Mouse (Mus musculus) kidney, adult 2 months (tissue): ENCODE measurements around the gene Hoxa7. TPM values are rescaled to one million over a fixed set of nuclear protein-coding genes. Genes with fewer than 3 reads are reported as not detected.

Source experiments
- DNase-seq: peaks from one replicate; pipeline ENCODE4 v3.0.0; 2021
- H3K27ac ChIP-seq: fragments of 200-500 bp; 2 replicates; pipeline ENCODE4 v1.5.1; 2012; ENCODE audit warnings: low read depth, low read length, control low read depth, inconsistent platforms; ENCODE audit not compliant: insufficient read depth
- H3K27me3 ChIP-seq: fragments of 200-500 bp; replicated peaks from 2 replicates; pipeline ENCODE4 v1.6.1; 2012; ENCODE audit warnings: mild to moderate bottlenecking, moderate library complexity, low read length, inconsistent platforms; ENCODE audit not compliant: control insufficient read depth, insufficient read depth
- H3K36me3 ChIP-seq: fragments of 200-500 bp; 2 replicates; pipeline ENCODE4 v1.6.1; 2012; ENCODE audit warnings: mild to moderate bottlenecking, moderate library complexity, low read length, inconsistent platforms; ENCODE audit not compliant: control insufficient read depth, insufficient read depth
- H3K4me1 ChIP-seq: fragments of 200-500 bp; 2 replicates; pipeline ENCODE4 v1.6.1; 2011; ENCODE audit warnings: low read length; ENCODE audit not compliant: control insufficient read depth, insufficient read depth
- H3K4me3 ChIP-seq: fragments of 200-500 bp; 2 replicates; pipeline ENCODE4 v1.5.1; 2011; ENCODE audit warnings: mild to moderate bottlenecking, low read depth, low read length, control low read depth; ENCODE audit not compliant: insufficient read depth
- CTCF ChIP-seq: fragments of 200-500 bp; conservative IDR thresholded peaks from 2 replicates; pipeline ENCODE4 v1.5.1; 2011; ENCODE audit warnings: low read depth, mild to moderate bottlenecking, control low read depth, low read length, moderate library complexity, mixed read lengths; ENCODE audit not compliant: insufficient read depth, insufficient read length
- POLR2A ChIP-seq: fragments of 200-500 bp; IDR thresholded peaks from one replicate; pipeline ENCODE4 v1.6.1; 2011; ENCODE audit warnings: low read depth, low read length, control low read depth
- WGBS: fragments of 180-500 bp; shearing (Covaris S2); methylation state at CpG from one replicate; pipeline ENCODE4 v1.1.7; 2018; 5-methylcytosine and 5-hydroxymethylcytosine counted together
- polyA plus RNA-seq: library from polyadenylated mRNA; depleted of rRNA; stranded (reverse); fragments of >200 nt; gene quantifications from 2 replicates; pipeline ENCODE4 v1.2.3, GENCODE M21; 2012

Hoxa7 gene
- polyA plus RNA-seq, 1 experiment, result 44.1 TPM

- WGBS, result 39% methylated on average over 9 of the region's 9 CpGs
- TF ChIP-seq POLR2A (no peak), CTCF (no peak)
- Histone ChIP-seq H3K36me3 (no peaks in the 10 kb centered on the region), H3K27me3 (peaks cover 3% of the 10 kb centered on the region; the same call in 1 of the 2 replicates), H3K4me3 (no peak overlapping the region), H3K27ac (no peak overlapping the region; the same call in 1 of the 2 replicates), H3K4me1 (peaks cover 19% of the 10 kb centered on the region; the same call in 1 of the 2 replicates)
- DNase-seq, result no peak
Observed at GRCm38 (mm10) chr6:52241001-52241621, 19.5 kb upstream of the Hoxa7 start.

- Histone ChIP-seq H3K27ac (peak within 1 kb of the TSS; percentile 82), H3K4me1 (peaks cover 25% of the 10 kb centered on the region), H3K36me3 (no peaks in the 10 kb centered on the region), H3K27me3 (peaks cover 3% of the 10 kb centered on the region; the same call in 1 of the 2 replicates), H3K4me3 (peak within 1 kb of the TSS; percentile 63)
- WGBS, result 9% methylated on average over 35 of the region's 35 CpGs
- TF ChIP-seq CTCF, result peak; percentile 73
- TF ChIP-seq POLR2A, result no peak
- peak; percentile 97 for DNase-seq
Observed at GRCm38 (mm10) chr6:52240389-52241000, 18.8 kb upstream of the Hoxa7 start, which contains the start of gene Hoxa10. Gene Hoxa10 (minus strand): TSS chr6:52240854.

GRCm38 (mm10) chr6:52239625-52240388 lies 18.2 kb upstream of the Hoxa7 start:
- WGBS, result 9% methylated on average over 30 of the region's 30 CpGs
- Histone ChIP-seq H3K4me3 (peak overlapping the region; percentile 63), H3K36me3 (no peaks in the 10 kb centered on the region), H3K27ac (peak overlapping the region; percentile 82), H3K27me3 (no peaks in the 10 kb centered on the region; the same call in 1 of the 2 replicates), H3K4me1 (peaks cover 30% of the 10 kb centered on the region)
- TF ChIP-seq POLR2A (no peak), CTCF (no peak)
- peak; percentile 59 for DNase-seq

- no peaks in the 10 kb centered on the region for H3K27me3 ChIP-seq
- peak overlapping the region; percentile 48 for H3K4me3 ChIP-seq
- peak overlapping the region; percentile 69; the same call in 1 of the 2 replicates for H3K27ac ChIP-seq
- 29% methylated on average over 7 of the region's 7 CpGs for WGBS
- no peak for TF ChIP-seq POLR2A
- TF ChIP-seq CTCF, result no peak
- H3K36me3 ChIP-seq, result no peaks in the 10 kb centered on the region
- H3K4me1 ChIP-seq, result peaks cover 30% of the 10 kb centered on the region
- DNase-seq, result peak; percentile 50
Observed at GRCm38 (mm10) chr6:52238976-52239375, 17.3 kb upstream of the Hoxa7 start.

GRCm38 (mm10) chr6:52238155-52238545 lies 16.5 kb upstream of the Hoxa7 start:
- WGBS, result 14% methylated on average over 7 of the region's 7 CpGs
- Histone ChIP-seq H3K4me3 (peak overlapping the region; percentile 31), H3K36me3 (no peaks in the 10 kb centered on the region), H3K27me3 (no peaks in the 10 kb centered on the region), H3K4me1 (peaks cover 30% of the 10 kb centered on the region), H3K27ac (peak overlapping the region; percentile 29)
- TF ChIP-seq POLR2A, result no peak
- TF ChIP-seq CTCF, result no peak
- DNase-seq, result peak; percentile 49

GRCm38 (mm10) chr6:52237346-52238154 lies 15.9 kb upstream of the Hoxa7 start:
- Histone ChIP-seq H3K4me3 (peak overlapping the region; percentile 31), H3K27ac (peak overlapping the region; percentile 29), H3K27me3 (no peaks in the 10 kb centered on the region), H3K36me3 (no peaks in the 10 kb centered on the region), H3K4me1 (peaks cover 30% of the 10 kb centered on the region)
- TF ChIP-seq POLR2A (no peak), CTCF (no peak)
- 50% methylated on average over 10 of the region's 10 CpGs for WGBS
- DNase-seq, result peak; percentile 42
